Mouse (Mus musculus): ENCODE measurements around the gene Cfap20.

Gene Cfap20

GRCm38 (mm10) chr8:95374429-95374828 lies 60.2 kb downstream of the Cfap20 start:
- no peak for DNase-seq (ENCODE audit: low spot score in 2 of 2)

GRCm38 (mm10) chr8:95373389-95374002 lies 61.2 kb downstream of the Cfap20 start:
- no peak for DNase-seq (ENCODE audit: low spot score in 2 of 2)

Measured in right cerebral cortex, postnatal 10 days (tissue).